Mouse (Mus musculus) leukemia stem cell, adult 10-12 weeks (primary cell): Measurements from ENCODE around the gene Ip6k3. TPM values are rescaled to one million over a fixed set of nuclear protein-coding genes. Genes with fewer than 3 reads are reported as not detected.

ENCODE experiments used
- polyA plus RNA-seq: library from polyadenylated mRNA; stranded (reverse); fragments of >175 nt; gene quantifications from 2 replicates; pipeline ENCODE4 v1.2.3, GENCODE M21; 2012; ENCODE audit warnings: low replicate concordance

Ip6k3 gene
- 0.12 TPM in 1 of 2 replicates, not detected in the other for polyA plus RNA-seq

GRCm38 (mm10) chr17:27167545-27167944 lies at the start of gene Ip6k3:
Ip6k3 (minus strand) TSS chr17:27167795.

GRCm38 (mm10) chr17:27204075-27204909 lies 36.7 kb upstream of the Ip6k3 start, which contains the start of gene Lemd2:
Lemd2 (minus strand) TSS chr17:27204469.

GRCm38 (mm10) chr17:27133551-27134141 lies 33.9 kb downstream of the Ip6k3 start, which contains the start of gene Uqcc2:
Uqcc2 (minus strand) TSS chr17:27133916.

Other genes with a start within 250 kb of the Ip6k3 start
- gene Phf1, start 234.7 kb downstream of the Ip6k3 start, polyA plus RNA-seq = 114 and 222 TPM in 2 replicates
- gene Cuta, start 228.2 kb downstream of the Ip6k3 start, polyA plus RNA-seq = 267 and 527 TPM in 2 replicates
- 52.4 and 56.2 TPM in 2 replicates for gene Syngap1, start 226.5 kb downstream of the Ip6k3 start, polyA plus RNA-seq
- 7.7 and 10.5 TPM in 2 replicates for gene Zbtb9, start 194.6 kb downstream of the Ip6k3 start, polyA plus RNA-seq
- 126 and 276 TPM in 2 replicates for gene Bak1, start 138.8 kb downstream of the Ip6k3 start, polyA plus RNA-seq
- 8.7 and 17.8 TPM in 2 replicates for gene Itpr3, start 110.5 kb downstream of the Ip6k3 start, polyA plus RNA-seq
- 54.2 and 97.2 TPM in 2 replicates for gene Uqcc2, start 33.9 kb downstream of the Ip6k3 start, polyA plus RNA-seq
- gene Lemd2, start 36.7 kb upstream of the Ip6k3 start, polyA plus RNA-seq = 99.9 and 151 TPM in 2 replicates